Mouse (Mus musculus) limb, embryonic 11.5 days (tissue): ENCODE measurements at regions not wholly inside any gene's neighbourhood (a gene's known extent, or its start where the extent isn't known, plus 50 kb on each side); places are given as distances from the start of the nearest gene placed in this dataset.

Experiments used
- ATAC-seq: fragments of 200-750 bp; cut with Nextera tagmentation; 2 replicates; pipeline ENCODE4 v1.8.0; 2017; ENCODE audit warnings: low read depth; ENCODE audit not compliant: insufficient number of reproducible peaks, low FRiP score, low TSS enrichment
- DNase-seq: peaks from one replicate; pipeline ENCODE4 v3.0.0-alpha.2; 2015; ENCODE audit warnings: low spot score
- H3K27ac ChIP-seq: fragments of 300-500 bp; sonication (generic); replicated peaks from 2 replicates; pipeline ENCODE4 v1.5.1; 2014; ENCODE audit warnings: low read depth, mild to moderate bottlenecking, low read length
- H3K27me3 ChIP-seq: fragments of 300-500 bp; sonication (generic); 2 replicates; pipeline ENCODE4 v1.6.1; 2014; ENCODE audit warnings: mild to moderate bottlenecking, low read length, mixed read lengths; ENCODE audit not compliant: control insufficient read depth, insufficient read depth
- H3K36me3 ChIP-seq: fragments of 300-500 bp; sonication (generic); 2 replicates; pipeline ENCODE4 v1.6.1; 2014; ENCODE audit warnings: mild to moderate bottlenecking, low read length, moderate library complexity, mixed read lengths; ENCODE audit not compliant: control insufficient read depth, insufficient read depth
- H3K4me1 ChIP-seq: fragments of 300-500 bp; sonication (generic); 2 replicates; pipeline ENCODE4 v1.6.1; 2014; ENCODE audit warnings: low read length, mixed read lengths; ENCODE audit not compliant: control insufficient read depth, insufficient read depth
- H3K4me2 ChIP-seq: fragments of 300-500 bp; sonication (generic); 2 replicates; pipeline ENCODE4 v1.6.1; 2014; ENCODE audit warnings: low read depth, mild to moderate bottlenecking, moderate library complexity; ENCODE audit not compliant: severe bottlenecking
- H3K4me3 ChIP-seq: fragments of 300-500 bp; sonication (generic); 2 replicates; pipeline ENCODE4 v1.5.1; 2014; ENCODE audit warnings: low read depth, low read length
- H3K9ac ChIP-seq: fragments of 300-500 bp; sonication (generic); 2 replicates; pipeline ENCODE4 v1.6.1; 2014; ENCODE audit warnings: mild to moderate bottlenecking, low read length
- H3K9me3 ChIP-seq: fragments of 300-500 bp; sonication (generic); 2 replicates; pipeline ENCODE4 v1.6.1; 2016; ENCODE audit warnings: low read length; ENCODE audit not compliant: control insufficient read depth
- WGBS: fragments of 180-500 bp; shearing (Covaris S2); extraction: QIAGEN DNeasy Blood & Tissue Kit; methylation state at CpG from one replicate; pipeline ENCODE4 v1.1.7; 2014; 5-methylcytosine and 5-hydroxymethylcytosine counted together

DNA sequence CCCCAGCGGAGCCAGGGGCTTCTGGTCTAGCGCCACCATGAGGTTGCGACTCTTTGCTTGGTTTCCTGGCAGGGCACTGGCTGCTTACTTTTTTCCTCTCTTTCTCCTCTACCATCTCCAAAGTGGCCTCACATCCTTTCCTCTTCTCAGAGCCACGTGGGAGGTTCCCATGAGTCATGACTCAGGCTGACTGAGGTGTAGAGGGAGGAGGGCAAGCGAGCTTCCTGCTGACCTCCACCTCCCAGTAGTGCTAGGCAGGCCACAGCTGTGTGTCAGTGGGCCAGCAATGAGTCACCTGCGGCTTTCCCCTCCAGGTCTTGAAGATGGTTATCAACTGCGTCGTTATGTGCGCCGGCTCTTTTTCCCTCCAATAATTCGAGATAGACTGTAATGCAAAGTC, 123.6 kb downstream of the Gadd45g start:
- Histone ChIP-seq H3K36me3 (no peaks in the 10 kb centered on the region), H3K4me3 (no peak overlapping the region), H3K9ac (no peak overlapping the region), H3K9me3 (no peaks in the 10 kb centered on the region), H3K27ac (no peak overlapping the region), H3K27me3 (no peaks in the 10 kb centered on the region), H3K4me1 (peaks cover 24% of the 10 kb centered on the region), H3K4me2 (no peak overlapping the region)
- WGBS, result 76% methylated on average over 11 of the region's 11 CpGs
- DNase-seq (no peak), ATAC-seq (no peak)

DNA sequence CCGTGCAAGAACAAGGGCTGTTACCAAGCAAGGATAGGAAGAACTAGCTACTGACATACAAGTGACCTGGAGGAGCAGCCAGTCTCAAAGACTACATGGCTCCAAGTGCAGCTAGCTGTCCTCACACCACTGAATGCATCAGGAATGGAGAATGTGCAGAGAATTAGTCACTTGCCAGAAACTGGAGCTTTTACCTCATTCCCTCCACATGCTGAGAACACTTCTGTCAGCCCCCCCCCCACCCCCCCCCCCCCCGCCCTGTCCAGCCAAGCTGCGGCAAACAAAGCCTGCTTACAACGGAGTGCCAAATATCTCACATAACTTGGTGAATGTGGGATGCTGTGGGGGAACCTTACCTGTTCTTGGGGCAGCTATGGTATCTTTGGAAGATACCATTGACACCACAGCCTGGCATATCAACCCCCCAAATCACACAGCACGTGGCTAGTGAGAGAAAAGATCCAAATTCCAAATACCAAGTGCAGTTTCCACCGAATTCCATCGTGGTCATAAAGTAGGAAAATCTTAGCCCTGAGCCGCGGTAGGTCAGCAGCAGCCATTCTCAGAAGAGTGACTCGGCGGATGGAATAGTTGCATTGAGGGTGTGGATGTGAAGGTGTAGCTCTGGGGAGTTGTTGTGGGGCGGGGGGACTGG, 126.3 kb downstream of the Gadd45g start:
- H3K27me3 ChIP-seq, result no peaks in the 10 kb centered on the region
- no peaks in the 10 kb centered on the region for H3K9me3 ChIP-seq
- H3K4me3 ChIP-seq, result no peak overlapping the region
- no peak overlapping the region for H3K9ac ChIP-seq
- ATAC-seq (no peak), DNase-seq (no peak)
- no peaks in the 10 kb centered on the region for H3K36me3 ChIP-seq
- H3K27ac ChIP-seq, result peak overlapping the region; percentile 71
- WGBS, result 54% methylated on average over 10 of the region's 12 CpGs
- H3K4me1 ChIP-seq, result peaks cover 42% of the 10 kb centered on the region
- no peak overlapping the region for H3K4me2 ChIP-seq

DNA sequence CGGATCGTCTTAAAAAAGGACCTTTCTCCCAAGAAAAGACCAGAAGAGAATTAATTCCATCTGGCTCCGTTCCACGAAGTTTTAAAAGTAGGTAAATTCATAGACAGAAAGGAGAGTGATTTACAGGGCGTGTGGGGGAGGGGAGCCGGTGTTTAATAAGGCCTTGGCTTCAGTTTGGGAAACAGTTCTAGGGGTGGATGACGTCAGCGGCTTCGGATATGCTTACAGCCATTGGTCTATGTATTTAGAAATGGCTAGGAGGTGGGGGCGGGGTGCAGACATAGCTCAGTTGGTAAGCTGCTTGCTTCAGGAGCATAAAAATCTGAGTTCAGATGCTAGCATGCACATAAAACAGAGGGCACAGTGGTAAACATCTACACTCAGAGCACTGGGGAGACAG, 127.0 kb downstream of the Gadd45g start:
- Histone ChIP-seq H3K9me3 (no peaks in the 10 kb centered on the region), H3K27ac (peak overlapping the region; percentile 71; the same call in 1 of the 2 replicates), H3K9ac (no peak overlapping the region), H3K36me3 (no peaks in the 10 kb centered on the region), H3K4me3 (no peak overlapping the region), H3K4me2 (no peak overlapping the region), H3K27me3 (no peaks in the 10 kb centered on the region), H3K4me1 (peaks cover 42% of the 10 kb centered on the region)
- ATAC-seq (peak; percentile 63), DNase-seq (peak; percentile 82)
- 40% methylated on average over 10 of the region's 10 CpGs for WGBS

DNA sequence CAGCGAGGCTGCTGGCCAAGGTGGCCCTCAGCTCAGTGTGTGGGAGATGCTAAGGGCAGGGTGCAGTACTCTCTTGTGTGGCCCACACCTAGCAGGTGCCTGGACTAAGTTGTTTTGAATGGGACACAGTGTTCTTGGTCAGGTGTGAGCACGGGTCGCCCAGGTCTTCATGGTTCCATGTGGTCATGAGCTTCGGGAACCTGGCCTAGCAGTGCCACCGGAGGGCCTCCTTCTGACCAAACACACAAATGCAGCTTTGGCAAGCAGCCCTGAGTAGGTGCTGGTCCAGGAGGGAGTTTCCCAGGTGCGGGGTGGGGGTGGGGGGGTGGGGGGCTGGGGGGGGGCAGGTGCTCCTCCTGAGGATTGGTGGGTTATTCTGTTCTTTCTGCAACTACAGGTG, 127.6 kb downstream of the Gadd45g start:
- peak overlapping the region; percentile 47; the same call in 1 of the 2 replicates for H3K27ac ChIP-seq
- no peak overlapping the region for H3K4me2 ChIP-seq
- H3K27me3 ChIP-seq, result no peaks in the 10 kb centered on the region
- no peaks in the 10 kb centered on the region for H3K9me3 ChIP-seq
- H3K4me3 ChIP-seq, result no peak overlapping the region
- WGBS, result 91% methylated on average over 6 of the region's 6 CpGs
- DNase-seq (no peak), ATAC-seq (0 out of 2 replicates have a peak, but pooled peaks have one; percentile 20)
- H3K36me3 ChIP-seq, result no peaks in the 10 kb centered on the region
- H3K4me1 ChIP-seq, result peaks cover 42% of the 10 kb centered on the region
- H3K9ac ChIP-seq, result no peak overlapping the region

GRCm38 (mm10) chr13:51975330-51975729, 128.9 kb downstream of the Gadd45g start:
- ATAC-seq (no peak), DNase-seq (no peak)
- Histone ChIP-seq H3K36me3 (no peaks in the 10 kb centered on the region), H3K9ac (no peak overlapping the region), H3K4me1 (peaks cover 42% of the 10 kb centered on the region), H3K27ac (no peak overlapping the region; the same call in 1 of the 2 replicates), H3K9me3 (no peaks in the 10 kb centered on the region), H3K4me3 (no peak overlapping the region), H3K4me2 (no peak overlapping the region), H3K27me3 (no peaks in the 10 kb centered on the region)
- WGBS, result 47% methylated on average over 10 of the region's 10 CpGs

DNA sequence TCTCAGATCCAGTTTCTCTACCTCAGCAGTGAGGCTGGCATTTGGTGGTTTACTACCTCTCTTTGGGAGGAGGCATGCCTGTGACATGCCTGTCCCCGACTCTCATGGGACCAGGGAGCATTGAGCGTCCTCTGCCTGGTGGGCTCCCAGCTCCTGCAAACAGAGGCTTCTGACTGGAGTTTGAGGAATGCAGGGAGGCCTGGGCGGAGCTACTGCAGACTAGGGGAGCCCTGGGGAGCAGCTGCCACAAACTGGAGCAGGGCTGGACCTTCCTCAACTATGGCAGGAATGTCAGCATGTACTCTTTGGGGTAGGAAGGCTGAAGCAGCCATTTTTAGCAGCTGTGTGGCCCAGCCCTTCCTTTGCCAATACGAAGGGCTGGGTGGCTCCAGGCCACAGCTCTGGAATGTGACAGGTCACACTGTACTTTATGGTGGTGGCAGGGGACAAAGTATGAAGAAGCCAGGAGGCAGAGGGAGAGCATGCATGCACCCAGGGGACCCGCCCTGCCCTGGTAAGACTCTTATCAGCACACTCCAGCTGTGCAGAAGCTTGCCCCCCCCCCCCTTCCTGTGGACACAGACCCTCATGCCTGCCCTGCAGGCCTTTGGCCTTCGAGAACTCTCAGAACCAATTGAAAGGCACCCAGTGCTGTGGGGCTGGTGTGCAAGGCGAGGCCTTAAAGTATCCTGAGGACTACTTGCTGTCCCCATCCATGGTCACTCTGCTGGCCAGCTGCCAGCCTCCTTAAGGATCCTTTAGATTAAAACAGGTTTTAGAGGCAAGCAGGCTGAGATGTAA, 129.5 kb downstream of the Gadd45g start:
- WGBS, result 39% methylated on average over 7 of the region's 7 CpGs
- H3K4me2 ChIP-seq, result no peak overlapping the region
- no peak overlapping the region for H3K4me3 ChIP-seq
- DNase-seq, result peak; percentile 49
- no peaks in the 10 kb centered on the region for H3K9me3 ChIP-seq
- H3K36me3 ChIP-seq, result no peaks in the 10 kb centered on the region
- H3K27ac ChIP-seq, result 0 out of 2 replicates have a peak overlapping the region, but pooled peaks have one; percentile 3
- H3K27me3 ChIP-seq, result no peaks in the 10 kb centered on the region
- peaks cover 42% of the 10 kb centered on the region for H3K4me1 ChIP-seq
- H3K9ac ChIP-seq, result no peak overlapping the region; the same call in 1 of the 2 replicates
- ATAC-seq, result peak; percentile 24

GRCm38 (mm10) chr13:51976620-51977214, 130.2 kb downstream of the Gadd45g start:
- Histone ChIP-seq H3K9ac (no peak overlapping the region; the same call in 1 of the 2 replicates), H3K4me3 (no peak overlapping the region), H3K27me3 (no peaks in the 10 kb centered on the region), H3K9me3 (no peaks in the 10 kb centered on the region), H3K27ac (0 out of 2 replicates have a peak overlapping the region, but pooled peaks have one; percentile 4), H3K4me2 (no peak overlapping the region), H3K4me1 (peaks cover 42% of the 10 kb centered on the region), H3K36me3 (no peaks in the 10 kb centered on the region)
- 76% methylated on average over 6 of the region's 6 CpGs for WGBS
- ATAC-seq (no peak), DNase-seq (no peak)

- Histone ChIP-seq H3K4me1 (peaks cover 24% of the 10 kb centered on the region), H3K4me2 (no peak overlapping the region), H3K9me3 (no peaks in the 10 kb centered on the region), H3K4me3 (no peak overlapping the region), H3K9ac (no peak overlapping the region), H3K27me3 (no peaks in the 10 kb centered on the region), H3K27ac (no peak overlapping the region), H3K36me3 (no peaks in the 10 kb centered on the region)
- WGBS, result 85% methylated on average over 5 of the region's 5 CpGs
- DNase-seq (no peak), ATAC-seq (no peak)
Observed at GRCm38 (mm10) chr13:51979301-51979977, 133.0 kb downstream of the Gadd45g start.
